Mouse (Mus musculus) thymus, postnatal 14 days (tissue): Measurements from ENCODE around the gene Bbx.

Experiments used
- DNase-seq: peaks from one replicate; pipeline ENCODE4 v3.0.0; 2021

Bbx gene

DNA sequence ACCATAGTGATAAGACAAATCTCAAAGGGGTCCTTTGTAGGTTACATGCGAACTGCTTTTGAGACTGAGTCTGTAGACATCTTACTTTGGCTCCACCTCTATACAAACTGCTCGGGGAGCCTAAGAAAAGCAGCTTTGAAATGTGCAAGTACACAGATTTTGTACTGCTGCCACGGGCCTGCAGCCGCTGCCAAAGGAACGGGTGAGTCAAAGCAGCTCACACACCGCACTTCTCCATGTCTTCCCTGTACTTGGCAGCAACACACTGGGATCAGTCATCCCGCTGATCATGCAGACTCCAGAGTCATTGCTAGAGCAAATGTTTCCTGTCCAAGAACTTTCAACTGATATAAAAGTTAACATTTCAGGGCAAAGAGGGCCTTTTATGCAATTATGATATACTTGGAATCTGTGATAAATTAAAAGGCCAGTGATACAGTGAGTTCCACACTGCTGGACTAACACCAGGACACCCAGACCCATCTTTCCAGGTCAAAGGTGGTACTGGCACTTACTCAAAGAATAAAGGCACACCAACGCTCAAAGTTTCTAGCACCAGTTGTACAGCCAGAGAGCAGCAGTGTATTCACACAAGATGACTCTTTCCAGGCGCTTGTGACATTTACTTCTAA, 122.7 kb downstream of the Bbx start:
- no peak for DNase-seq

DNA sequence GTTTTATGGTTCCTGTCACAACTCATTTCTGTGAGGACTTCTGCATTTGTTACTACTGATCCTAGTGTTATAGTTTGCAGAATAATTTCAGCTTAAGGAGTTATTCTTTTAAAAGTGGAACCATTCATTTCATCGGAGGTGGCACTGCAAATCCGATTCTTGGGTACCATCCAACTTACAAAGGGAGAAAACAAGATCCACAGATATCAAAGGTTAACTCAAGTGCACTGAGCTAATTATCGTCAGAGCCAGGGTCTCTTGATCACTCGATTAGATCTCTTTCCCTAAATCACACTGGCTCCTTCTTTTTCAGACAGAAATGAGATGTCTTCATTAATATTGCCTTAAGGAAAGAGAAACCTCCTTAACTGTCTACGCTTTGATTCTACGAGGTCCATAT, 123.9 kb downstream of the Bbx start:
- DNase-seq: no peak

DNA sequence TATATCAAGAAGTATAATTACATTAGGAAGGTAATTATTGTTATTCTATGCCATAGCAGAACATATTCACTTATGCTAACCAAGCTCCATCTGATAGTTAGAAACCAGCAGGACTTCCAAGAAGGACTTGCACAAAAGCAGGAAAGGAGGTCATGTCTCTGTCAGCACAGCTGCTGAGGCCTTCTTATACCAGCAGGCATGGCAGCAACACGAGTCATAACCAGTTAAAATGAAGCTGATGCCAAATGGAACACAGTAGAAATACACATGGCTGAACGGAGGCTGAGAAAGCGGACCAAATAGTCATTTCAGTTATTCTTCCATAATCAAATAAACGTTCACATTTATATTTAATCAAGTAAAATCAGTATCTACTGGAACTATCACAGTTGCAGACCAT, 125.0 kb downstream of the Bbx start:
- no peak for DNase-seq

DNA sequence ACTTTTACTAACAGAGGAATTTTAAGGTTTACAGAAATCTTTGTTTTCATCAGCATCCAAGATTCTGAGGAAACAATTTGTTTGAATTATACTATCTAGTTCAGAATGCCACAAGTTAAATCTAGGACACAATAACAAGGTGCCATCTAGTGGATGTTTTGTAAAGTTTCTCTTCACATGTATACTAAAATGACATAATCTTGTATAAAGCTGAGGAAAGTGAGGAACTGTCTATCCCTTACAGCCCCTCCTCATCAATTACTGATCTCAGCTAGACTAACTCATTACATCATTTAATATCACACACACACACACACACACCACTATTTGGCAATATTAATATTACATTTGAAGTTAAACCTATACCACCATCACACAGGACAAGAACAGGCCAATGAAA, 125.5 kb downstream of the Bbx start:
- no peak for DNase-seq

DNA sequence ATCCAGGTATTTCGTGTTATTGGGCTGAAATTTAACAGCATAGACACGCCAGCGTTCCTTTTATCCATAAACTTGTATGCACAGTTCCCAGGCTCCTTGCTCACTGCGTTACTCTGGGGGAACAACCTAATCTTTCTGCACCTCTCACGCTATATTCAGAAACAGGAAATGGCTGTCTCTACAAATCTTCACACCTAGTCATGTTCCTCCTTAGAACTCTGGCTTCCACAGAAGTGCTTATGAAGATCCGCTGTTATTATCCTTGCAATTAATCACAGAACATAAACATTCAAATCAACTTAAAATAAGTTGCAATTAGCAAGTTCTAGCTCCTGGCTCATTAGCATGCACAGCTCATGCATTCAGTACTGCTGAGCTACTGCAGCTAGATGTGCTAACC, 127.0 kb downstream of the Bbx start:
- DNase-seq: no peak

DNA sequence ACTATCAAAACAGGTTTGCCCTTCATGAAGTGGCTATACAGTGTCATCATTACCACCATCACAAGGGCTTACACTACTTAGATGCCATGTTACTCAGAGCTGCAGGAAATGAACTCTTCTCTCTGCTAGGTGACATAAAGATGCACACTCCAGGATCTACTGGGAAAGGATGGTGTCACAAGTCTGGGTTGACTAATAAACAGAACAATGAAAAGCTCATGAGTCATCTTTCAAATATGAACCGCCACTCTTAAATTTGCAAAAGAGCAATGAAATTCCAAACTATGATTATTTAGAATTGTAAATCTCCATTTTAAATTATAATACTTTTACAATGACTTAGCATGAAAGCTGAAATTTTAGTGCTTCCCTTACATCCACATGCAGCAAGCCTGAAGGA, 129.6 kb downstream of the Bbx start:
- no peak for DNase-seq

DNA sequence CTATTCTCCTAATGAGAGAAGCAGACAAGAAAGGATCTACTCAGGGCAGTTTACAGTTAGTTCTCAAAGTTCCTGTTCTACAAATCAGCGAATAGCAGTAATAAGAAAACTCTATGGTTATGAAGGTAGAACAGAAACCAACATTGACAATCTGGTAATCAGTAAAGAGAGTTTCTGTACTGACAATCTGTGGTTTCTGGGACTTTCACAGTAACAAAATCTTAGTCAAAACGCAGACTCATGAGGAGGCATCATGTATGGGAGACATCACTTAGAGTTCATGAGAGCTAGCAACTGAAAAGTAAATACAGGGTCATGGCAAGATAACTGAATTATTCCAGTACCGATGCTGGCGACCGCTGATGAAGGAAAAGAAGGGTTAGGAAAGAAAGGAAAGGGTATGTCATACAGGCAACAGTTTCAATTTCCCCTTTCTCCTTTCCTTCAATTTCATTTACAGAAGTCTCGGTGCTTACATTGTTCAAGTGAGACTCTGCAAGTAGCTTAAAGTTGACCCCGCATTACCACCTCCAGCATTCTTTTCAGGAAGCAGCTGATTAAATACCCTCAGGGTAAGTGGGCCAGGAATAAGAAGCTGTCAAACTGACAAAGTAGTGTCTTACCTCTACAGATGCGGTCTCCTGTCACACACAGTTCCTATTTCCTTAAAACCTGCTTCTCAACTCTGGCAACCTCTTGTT, 133.3 kb downstream of the Bbx start:
- DNase-seq: no peak

DNA sequence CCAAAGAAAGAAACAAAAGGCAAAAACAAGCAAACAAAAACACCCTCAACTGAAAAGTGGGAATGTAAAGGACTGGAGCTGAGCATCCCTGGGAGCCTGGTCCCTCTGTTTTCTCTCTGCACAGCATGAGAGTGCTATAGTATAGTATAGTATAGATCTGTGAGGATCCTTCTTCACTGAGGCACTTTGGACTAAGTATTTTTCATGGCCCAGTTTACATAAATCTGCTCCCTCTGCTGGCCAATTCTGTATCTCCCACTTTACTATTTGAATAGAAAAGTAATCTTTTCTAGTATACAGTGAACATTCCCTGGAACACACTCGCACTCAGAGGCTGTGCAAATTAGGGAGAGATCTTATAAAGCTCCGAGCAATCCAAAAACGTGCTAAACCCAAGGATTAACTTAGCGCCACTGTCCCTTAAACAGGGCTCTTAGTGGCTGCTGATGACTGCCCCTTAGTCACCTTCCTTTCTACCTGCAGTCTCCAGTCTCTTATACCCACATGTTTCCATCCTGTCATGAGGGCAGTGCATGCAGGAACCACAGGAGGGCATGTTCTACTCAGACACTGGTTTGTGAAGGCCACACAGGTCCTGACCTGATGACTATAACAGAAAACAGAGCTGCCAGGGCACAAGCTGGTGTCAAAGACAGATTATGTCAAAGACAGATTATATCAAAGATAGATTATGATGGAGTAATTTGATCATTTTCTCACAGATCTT, 138.5 kb downstream of the Bbx start:
- no peak for DNase-seq

DNA sequence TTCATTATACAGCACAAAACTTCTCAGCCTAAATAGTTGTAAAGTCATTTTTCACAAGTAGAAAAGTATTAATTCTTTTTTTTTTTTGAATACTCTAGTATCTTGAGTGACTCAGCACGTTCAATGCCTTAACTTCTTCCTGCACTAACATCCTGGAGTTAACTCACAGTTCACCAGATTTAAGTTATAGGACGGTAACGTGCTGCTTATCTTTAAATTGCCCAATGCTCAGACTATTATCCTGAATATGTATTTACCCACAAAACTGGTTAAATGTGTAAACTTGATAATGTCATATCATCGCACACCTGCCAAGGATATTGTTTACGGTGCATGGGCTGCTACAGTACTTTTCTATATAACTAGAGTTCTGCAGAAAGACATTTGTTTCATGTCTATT, 139.4 kb downstream of the Bbx start:
- DNase-seq: no peak

DNA sequence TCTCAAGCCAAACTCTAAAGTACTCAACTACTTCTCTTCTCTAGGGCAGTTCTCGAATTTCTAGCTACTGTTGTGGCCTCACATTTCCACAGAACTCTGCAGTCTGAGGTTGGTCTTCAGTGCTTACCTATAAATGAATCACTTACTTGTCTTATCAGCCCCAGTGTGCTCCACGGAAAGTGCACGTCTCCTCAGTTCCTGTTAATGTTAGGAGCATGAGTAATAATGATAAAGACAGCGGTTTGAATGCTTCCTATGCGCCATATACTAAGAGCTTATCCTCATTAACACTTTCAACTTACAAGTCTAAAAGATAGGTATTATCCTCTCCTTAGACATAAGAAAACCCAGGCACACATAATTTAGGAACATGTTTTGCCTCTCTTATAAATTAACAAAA, 142.4 kb downstream of the Bbx start:
- DNase-seq: no peak

DNA sequence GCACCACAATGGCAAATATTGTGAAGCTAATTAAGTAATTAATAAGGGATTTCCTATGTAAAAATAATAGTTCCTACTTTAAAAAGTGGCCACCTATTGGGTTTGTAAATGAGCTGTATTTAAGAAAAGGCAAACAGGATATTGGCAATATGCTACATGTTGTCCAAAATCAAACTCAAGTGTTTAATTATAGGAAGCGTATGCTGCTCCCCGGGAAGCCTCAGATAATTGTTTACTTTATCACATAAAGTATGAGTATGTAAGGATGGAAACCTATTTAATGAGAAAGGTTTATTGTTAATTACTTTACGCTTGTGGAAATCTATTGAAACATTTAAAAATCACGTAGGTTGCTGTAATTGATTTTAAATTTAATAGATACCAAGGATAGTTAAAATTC, 159.4 kb downstream of the Bbx start:
- DNase-seq: no peak

DNA sequence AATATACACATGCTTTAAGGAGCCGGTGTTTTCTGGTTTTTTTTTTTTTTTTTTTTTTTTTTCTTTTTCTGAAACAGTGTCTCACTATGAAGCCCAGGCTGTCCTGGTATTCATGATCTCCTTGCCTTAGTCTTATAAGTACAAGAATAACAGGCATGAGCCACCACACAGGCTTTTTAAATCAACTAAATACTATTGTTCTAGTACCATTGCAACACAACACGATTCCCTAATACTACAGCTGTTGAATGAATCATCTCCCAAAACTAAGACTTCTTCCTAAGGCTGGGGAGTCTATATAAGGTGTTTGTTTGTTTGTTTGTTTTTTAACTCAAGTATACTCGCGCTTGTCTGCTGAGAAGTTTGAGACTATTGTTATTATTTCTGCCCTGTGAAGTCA, 169.5 kb downstream of the Bbx start:
- no peak for DNase-seq

DNA sequence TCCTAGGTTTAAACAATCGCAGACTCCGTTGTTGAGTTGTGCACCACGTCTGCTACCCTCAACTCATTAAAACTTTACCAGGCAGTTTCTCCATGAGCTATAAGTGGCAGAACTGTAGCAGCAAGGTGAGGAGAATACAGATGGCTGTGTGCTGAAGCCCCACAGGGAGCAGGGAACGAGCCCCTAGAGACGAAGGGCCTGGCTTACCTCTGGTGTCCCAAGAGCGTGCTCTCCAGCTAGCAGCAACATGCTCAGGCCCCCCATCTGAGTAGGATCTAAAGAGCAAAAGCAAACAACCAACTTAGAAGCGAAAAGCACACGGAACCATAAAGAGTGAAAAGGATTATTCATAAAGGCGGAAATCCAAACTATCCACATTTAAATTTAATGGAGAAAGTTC, 170.0 kb downstream of the Bbx start:
- DNase-seq: no peak

DNA sequence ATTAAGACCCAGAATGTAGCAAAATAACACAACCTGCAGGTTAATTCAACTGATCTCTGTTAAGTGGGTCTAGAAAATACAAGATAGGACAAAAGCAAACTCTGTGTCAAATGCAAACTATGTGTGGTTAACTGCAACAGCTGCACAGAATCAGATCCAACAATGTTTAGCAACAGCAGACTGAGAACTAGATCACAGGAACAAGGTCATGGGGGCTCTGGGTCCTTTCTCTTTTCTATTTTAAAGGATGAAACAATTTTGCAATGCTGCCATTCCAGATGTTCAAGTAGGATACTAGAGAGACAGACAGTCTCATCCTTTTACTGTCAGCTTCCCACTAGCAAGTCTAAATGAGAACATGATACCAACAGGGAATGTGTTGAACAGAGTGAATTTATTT, 170.4 kb downstream of the Bbx start:
- no peak for DNase-seq

DNA sequence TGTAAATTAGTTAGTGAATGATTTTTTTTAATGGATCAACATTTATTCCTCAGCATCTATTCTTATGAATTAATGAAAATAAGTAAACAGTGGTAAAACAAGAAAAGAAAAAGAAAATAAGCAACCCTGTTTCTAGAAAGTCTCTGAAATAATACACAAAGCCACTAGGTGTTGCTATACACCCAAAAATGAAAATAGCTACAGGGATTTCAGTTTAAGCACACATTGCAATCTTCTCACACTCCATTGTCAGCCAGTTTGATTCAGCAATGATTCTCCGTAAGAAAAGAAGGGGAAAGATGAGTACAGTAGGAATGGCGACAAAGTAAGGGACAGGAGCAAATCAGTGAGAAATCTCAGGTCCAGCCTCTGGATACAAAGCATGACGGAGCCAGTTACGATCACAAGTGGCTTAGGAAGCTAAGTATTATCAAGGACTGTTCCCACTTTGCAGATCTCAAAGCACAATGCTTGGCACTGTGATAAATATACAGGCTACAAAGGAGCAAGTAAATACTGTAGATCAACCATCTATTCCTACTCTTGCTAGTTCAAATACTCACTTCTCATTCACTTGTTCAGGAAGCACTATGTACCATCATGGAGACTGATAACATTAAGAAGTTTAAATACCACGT, 177.5 kb downstream of the Bbx start:
- no peak for DNase-seq

DNA sequence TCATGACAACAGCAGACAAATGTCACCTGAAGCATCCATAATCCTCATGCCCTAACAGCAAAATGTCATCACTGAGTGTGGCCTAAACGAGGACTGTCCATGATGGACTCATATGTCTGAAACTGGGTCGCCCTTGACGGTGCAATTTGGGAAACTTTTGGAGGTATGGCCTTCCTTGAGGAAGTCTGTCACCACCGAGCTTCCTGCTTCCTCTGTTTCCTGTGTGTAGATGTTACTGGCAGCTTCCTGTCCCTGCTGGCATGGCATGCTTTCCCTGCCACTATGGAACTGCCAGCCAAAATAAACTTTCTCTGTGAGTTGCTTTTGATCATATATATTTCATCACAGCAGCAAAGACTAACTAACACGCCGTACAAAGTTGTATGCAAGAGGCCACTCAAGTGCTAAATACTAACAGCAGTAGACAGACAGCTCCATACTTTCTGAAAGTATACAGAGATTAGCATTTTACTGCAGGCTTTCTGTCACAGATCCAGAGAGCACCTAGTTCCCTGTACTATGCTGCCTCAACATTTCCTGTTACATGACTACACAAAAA, 180.7 kb downstream of the Bbx start:
- DNase-seq: no peak

DNA sequence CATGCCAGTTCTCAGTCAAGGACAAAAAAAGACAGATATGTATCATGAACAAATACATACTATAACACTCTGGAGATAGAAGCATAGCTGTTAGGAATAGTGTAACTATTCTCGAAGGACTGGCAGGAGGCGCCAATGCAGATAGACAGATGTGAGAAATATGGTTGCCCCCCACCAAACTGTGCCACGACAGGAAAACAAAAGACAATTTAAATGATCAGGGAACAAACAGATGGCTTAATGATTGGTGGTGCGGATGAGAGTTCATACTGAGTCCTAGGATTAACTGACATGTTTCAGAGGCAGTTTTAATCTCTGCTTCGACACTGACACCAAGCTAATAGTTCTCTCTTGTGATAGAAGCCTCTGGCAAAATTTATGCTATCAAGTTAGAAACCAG, 181.7 kb downstream of the Bbx start:
- no peak for DNase-seq

DNA sequence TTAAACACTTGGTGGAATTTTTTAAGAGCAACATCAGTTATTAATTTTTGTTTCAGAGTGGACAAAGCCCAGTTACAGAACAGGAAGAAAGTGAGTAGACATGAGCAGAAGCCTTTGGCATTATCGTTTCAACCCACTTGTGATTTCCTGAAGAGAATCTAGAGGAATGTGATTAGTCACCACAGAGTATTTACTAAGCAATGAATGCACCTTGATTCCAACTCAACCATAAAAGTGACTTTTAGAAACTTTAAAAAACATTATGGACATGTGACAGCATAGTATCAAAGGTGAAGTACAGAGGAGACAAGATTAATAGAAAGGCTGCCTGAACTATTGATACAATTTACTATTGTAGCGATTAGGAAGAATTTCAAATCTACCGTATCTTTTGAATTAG, 183.2 kb downstream of the Bbx start:
- DNase-seq: no peak

DNA sequence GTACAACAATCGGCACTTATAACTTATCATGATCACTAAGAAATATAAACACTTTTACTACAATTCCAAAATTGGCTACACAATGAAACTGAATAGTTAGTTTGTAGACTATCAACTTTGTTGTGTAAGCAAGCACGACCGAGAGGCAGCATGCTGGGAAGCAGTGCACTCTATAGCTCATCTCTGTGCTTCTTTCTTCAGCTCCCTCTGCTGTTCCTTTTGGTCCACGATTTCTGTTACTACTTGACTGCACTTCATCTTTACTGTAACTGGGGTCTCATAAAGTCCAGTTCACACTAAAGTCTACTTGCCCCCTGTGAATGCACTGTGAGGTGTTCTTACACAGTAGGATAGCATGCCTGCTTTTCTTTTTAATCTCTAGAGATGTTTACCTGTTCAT, 189.7 kb downstream of the Bbx start:
- no peak for DNase-seq

DNA sequence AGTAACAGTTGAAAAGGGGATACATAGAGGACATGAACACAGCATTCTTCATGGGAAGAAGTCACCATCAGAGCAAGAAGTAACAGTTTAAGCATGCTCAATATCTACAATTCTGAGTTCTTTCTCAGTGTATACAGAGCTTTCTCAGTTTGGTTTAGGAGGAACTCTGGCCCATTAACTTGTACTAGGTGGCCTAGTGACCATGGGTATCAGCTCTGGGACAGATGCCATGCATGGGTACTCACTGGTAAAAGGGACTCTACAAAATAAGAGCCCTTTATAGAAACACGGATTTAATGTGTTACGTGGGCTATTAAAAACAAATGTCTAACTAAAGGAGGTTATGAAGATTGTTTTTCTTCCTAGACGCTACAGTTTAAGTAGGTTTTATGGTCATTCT, 190.6 kb downstream of the Bbx start:
- DNase-seq: no peak

DNA sequence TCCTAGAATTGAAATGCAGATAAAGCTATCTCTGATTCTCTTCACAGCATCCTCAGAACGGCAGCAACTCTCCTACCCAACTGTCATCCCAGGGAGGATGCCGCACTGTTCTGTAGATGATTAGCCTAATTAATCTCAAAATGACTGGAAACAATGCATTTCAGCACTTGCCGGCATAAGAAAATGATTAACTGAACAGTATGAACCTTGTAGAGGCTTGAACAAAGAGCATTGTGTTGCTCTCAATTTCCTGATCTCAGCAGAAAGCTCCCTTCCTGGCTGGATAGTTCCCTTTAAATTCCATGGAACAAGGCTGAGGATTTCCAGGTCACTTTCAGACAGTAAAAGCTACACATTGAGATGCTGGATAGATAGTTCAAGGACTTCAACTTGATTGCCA, 197.0 kb downstream of the Bbx start:
- DNase-seq: no peak

DNA sequence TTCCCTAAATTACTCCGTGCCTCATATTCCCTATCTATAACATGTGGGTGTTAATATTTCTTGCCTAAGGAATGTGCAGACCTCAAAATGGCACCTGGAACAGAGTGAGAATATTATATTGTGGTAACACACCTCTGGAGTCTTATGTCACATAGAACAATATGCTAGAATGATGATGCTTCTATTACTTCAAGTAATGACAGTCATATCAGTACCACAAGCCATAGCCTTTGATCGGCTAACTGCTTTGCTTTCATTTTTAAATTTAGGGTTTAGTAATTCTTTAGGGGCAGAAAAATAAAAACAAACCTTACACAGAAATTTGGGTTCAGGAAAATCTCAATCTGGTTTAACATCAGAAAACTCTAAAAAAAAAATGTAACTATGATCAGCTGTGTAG, 201.6 kb downstream of the Bbx start:
- DNase-seq: no peak

DNA sequence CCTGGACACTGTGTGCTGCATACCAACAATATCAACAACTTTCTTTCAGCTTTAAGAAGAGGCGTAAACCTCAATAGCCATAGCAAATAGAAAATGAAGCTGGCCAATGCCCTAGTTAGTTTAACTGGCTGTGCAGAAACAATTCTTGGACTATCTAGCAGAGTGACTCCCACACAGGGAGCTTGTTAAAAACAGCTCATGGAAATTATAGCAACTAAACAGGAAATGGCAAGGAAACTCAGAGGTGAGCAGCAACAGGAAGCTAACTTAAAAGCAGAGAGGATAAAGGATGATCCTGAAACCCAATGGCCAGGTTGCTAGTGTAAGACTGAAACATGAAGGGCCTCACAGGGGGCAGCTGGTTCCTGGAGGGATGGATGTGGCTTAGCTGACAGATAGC, 203.4 kb downstream of the Bbx start:
- DNase-seq: no peak

DNA sequence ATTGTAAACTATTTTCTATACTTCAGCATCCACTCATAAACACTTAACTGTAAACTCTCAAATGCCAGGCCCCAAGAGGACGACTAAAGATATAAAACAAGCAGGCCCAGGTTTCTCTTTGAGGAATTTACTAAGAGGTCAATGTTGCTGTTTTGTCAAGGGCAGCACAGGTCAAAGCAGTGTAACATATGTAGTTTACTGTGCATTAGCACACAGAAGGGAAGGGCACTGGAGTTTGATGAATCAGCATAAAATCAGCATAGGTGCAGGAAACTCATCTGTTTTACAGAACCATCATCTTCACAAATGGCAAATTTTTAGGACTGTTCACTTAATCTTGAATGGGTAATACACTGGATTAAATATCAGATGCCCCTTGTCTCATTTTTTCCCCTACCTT, 205.9 kb downstream of the Bbx start:
- DNase-seq: no peak
